Mouse (Mus musculus): Measurements from ENCODE around the gene Hist1h4k. TPM values are rescaled to one million over a fixed set of nuclear protein-coding genes. Genes with fewer than 3 reads are reported as not detected.
"Not testable (repeated sequence)": the region's sequence is repeated elsewhere in the genome, so short reads cannot be mapped to it uniquely, and the experiment has no call there.

Gene Hist1h4k
- polyA plus RNA-seq, 1 experiment from 2014 or later: 7.1 TPM

- DNase-seq (ENCODE audit: low spot score): no peak
- Histone ChIP-seq H3K4me1 (peaks cover 46% of the 10 kb centered on the region), H3K4me3 (peak overlapping the region; percentile 59)
Observed at GRCm38 (mm10) chr13:21751827-21752226, 1.5 kb upstream of the Hist1h4k start.

GRCm38 (mm10) chr13:21751417-21751816, 1.1 kb upstream of the Hist1h4k start:
- Histone ChIP-seq H3K27ac (replicated peaks) (peak overlapping the region; percentile 94), H3K9me3 (no peaks in the 10 kb centered on the region), H3K4me3 (peak overlapping the region; percentile 65), H3K4me1 (peaks cover 46% of the 10 kb centered on the region), H3K27me3 (replicated peaks; ENCODE audit: low read depth, poor library complexity, severe bottlenecking) (no peaks in the 10 kb centered on the region), H3K36me3 (replicated peaks) (no peaks in the 10 kb centered on the region)
- DNase-seq (ENCODE audit: low spot score): no peak

More at GRCm38 (mm10) chr13:21751827-21752226, 1.5 kb upstream of the Hist1h4k start:
- no peaks in the 10 kb centered on the region for H3K27me3 ChIP-seq (replicated peaks; ENCODE audit: low read depth, poor library complexity, severe bottlenecking)
- no peaks in the 10 kb centered on the region for H3K36me3 ChIP-seq (replicated peaks)
- H3K9me3 ChIP-seq: no peaks in the 10 kb centered on the region
- peak overlapping the region; percentile 94 for H3K27ac ChIP-seq (replicated peaks)
- 76% methylated on average over 3 of the region's 3 CpGs for WGBS

GRCm38 (mm10) chr13:21749387-21750158, 732 bp downstream of the Hist1h4k start:
- peak overlapping the region; percentile 94 for H3K27ac ChIP-seq (replicated peaks)
- DNase-seq (ENCODE audit: low spot score): peak; percentile 63
- WGBS: 7% methylated on average over 5 of the region's 5 CpGs
- no peaks in the 10 kb centered on the region for H3K27me3 ChIP-seq (replicated peaks; ENCODE audit: low read depth, poor library complexity, severe bottlenecking)
- H3K9me3 ChIP-seq: no peaks in the 10 kb centered on the region
- peaks cover 38% of the 10 kb centered on the region for H3K4me1 ChIP-seq
- no peaks in the 10 kb centered on the region for H3K36me3 ChIP-seq (replicated peaks)
- peak overlapping the region; percentile 65 for H3K4me3 ChIP-seq

GRCm38 (mm10) chr13:21745006-21745405, 5.3 kb downstream of the Hist1h4k start:
- H3K36me3 ChIP-seq (replicated peaks): no peaks in the 10 kb centered on the region
- H3K27ac ChIP-seq (replicated peaks): no peak overlapping the region
- peaks cover 16% of the 10 kb centered on the region; the same call in 1 of the 2 replicates for H3K4me1 ChIP-seq
- H3K4me3 ChIP-seq: no peak overlapping the region
- no peak for DNase-seq (ENCODE audit: low spot score)
- 92% methylated on average over 1 of the region's 1 CpGs for WGBS
- no peaks in the 10 kb centered on the region for H3K9me3 ChIP-seq
- no peaks in the 10 kb centered on the region for H3K27me3 ChIP-seq (replicated peaks; ENCODE audit: low read depth, poor library complexity, severe bottlenecking)

- Histone ChIP-seq H3K4me1 (peaks cover 19% of the 10 kb centered on the region), H3K4me3 (peak within 1 kb of the TSS; percentile 63), H3K27ac (replicated peaks) (peak within 1 kb of the TSS; percentile 99)
- not testable (repeated sequence) for H3K9me3 ChIP-seq; H3K27me3 ChIP-seq (replicated peaks; ENCODE audit: low read depth, poor library complexity, severe bottlenecking); H3K36me3 ChIP-seq (replicated peaks)
- peak; percentile 95 for DNase-seq (ENCODE audit: low spot score)
- WGBS: under 1% methylated on average over 49 of the region's 56 CpGs
Observed at GRCm38 (mm10) chr13:21734906-21735767, 15.2 kb downstream of the Hist1h4k start, which contains the start of gene Hist1h4j. Gene Hist1h4j, plus strand, starts transcription at chr13:21735064.

- Histone ChIP-seq H3K36me3 (replicated peaks) (no peaks in the 10 kb centered on the region), H3K27ac (replicated peaks) (peak overlapping the region; percentile 99), H3K4me3 (peak overlapping the region; percentile 63), H3K9me3 (no peaks in the 10 kb centered on the region), H3K4me1 (peaks cover 19% of the 10 kb centered on the region), H3K27me3 (replicated peaks; ENCODE audit: low read depth, poor library complexity, severe bottlenecking) (no peaks in the 10 kb centered on the region)
- under 1% methylated on average over 21 of the region's 21 CpGs for WGBS
- peak; percentile 84 for DNase-seq (ENCODE audit: low spot score)
Observed at GRCm38 (mm10) chr13:21734010-21734905, 16.0 kb downstream of the Hist1h4k start.

- H3K27me3 ChIP-seq (replicated peaks; ENCODE audit: low read depth, poor library complexity, severe bottlenecking): no peaks in the 10 kb centered on the region
- peak overlapping the region; percentile 63 for H3K4me3 ChIP-seq
- WGBS: 66% methylated on average over 5 of the region's 5 CpGs
Observed at GRCm38 (mm10) chr13:21733466-21733865, 16.8 kb downstream of the Hist1h4k start.

GRCm38 (mm10) chr13:21729544-21729943, 20.8 kb downstream of the Hist1h4k start:
- Histone ChIP-seq H3K4me3 (no peak overlapping the region), H3K36me3 (replicated peaks) (no peaks in the 10 kb centered on the region), H3K4me1 (peaks cover 22% of the 10 kb centered on the region), H3K9me3 (no peaks in the 10 kb centered on the region), H3K27me3 (replicated peaks; ENCODE audit: low read depth, poor library complexity, severe bottlenecking) (no peaks in the 10 kb centered on the region), H3K27ac (replicated peaks) (no peak overlapping the region)
- 29% methylated on average over 1 of the region's 1 CpGs for WGBS
- no peak for DNase-seq (ENCODE audit: low spot score)

More at GRCm38 (mm10) chr13:21733466-21733865, 16.8 kb downstream of the Hist1h4k start:
- Histone ChIP-seq H3K27ac (replicated peaks) (peak overlapping the region; percentile 99), H3K4me1 (peaks cover 19% of the 10 kb centered on the region), H3K9me3 (no peaks in the 10 kb centered on the region), H3K36me3 (replicated peaks) (no peaks in the 10 kb centered on the region)
- DNase-seq (ENCODE audit: low spot score): peak; percentile 58

GRCm38 (mm10) chr13:21727948-21728572, 22.2 kb downstream of the Hist1h4k start:
- no peak overlapping the region for H3K4me3 ChIP-seq
- H3K4me1 ChIP-seq: peaks cover 9% of the 10 kb centered on the region
- WGBS: 29% methylated on average over 11 of the region's 11 CpGs
- H3K27me3 ChIP-seq (replicated peaks; ENCODE audit: low read depth, poor library complexity, severe bottlenecking): no peaks in the 10 kb centered on the region
- DNase-seq (ENCODE audit: low spot score): no peak
- H3K27ac ChIP-seq (replicated peaks): peak overlapping the region; percentile 59
- H3K36me3 ChIP-seq (replicated peaks): no peaks in the 10 kb centered on the region
- no peaks in the 10 kb centered on the region for H3K9me3 ChIP-seq

- Histone ChIP-seq H3K9me3 (no peaks in the 10 kb centered on the region), H3K36me3 (replicated peaks) (no peaks in the 10 kb centered on the region), H3K27ac (replicated peaks) (peak overlapping the region; percentile 91), H3K4me1 (peaks cover 37% of the 10 kb centered on the region), H3K4me3 (peak overlapping the region; percentile 57), H3K27me3 (replicated peaks; ENCODE audit: low read depth, poor library complexity, severe bottlenecking) (no peaks in the 10 kb centered on the region)
- WGBS: 32% methylated on average over 5 of the region's 5 CpGs
- DNase-seq (ENCODE audit: low spot score): peak; percentile 49
Observed at GRCm38 (mm10) chr13:21722993-21723836, 27.1 kb downstream of the Hist1h4k start.

- Histone ChIP-seq H3K36me3 (replicated peaks) (no peaks in the 10 kb centered on the region), H3K4me3 (peak overlapping the region; percentile 57), H3K27me3 (replicated peaks; ENCODE audit: low read depth, poor library complexity, severe bottlenecking) (no peaks in the 10 kb centered on the region), H3K9me3 (no peaks in the 10 kb centered on the region), H3K27ac (replicated peaks) (peak overlapping the region; percentile 91), H3K4me1 (peaks cover 31% of the 10 kb centered on the region)
- DNase-seq (ENCODE audit: low spot score): peak; percentile 46
- WGBS: 2% methylated on average over 11 of the region's 11 CpGs
Observed at GRCm38 (mm10) chr13:21722373-21722925, 27.9 kb downstream of the Hist1h4k start.

Measured in embryonic facial prominence, embryonic 10.5 days (tissue).